ENCODE assay signal across 2 mouse cellular contexts in the genomic region with DNA sequence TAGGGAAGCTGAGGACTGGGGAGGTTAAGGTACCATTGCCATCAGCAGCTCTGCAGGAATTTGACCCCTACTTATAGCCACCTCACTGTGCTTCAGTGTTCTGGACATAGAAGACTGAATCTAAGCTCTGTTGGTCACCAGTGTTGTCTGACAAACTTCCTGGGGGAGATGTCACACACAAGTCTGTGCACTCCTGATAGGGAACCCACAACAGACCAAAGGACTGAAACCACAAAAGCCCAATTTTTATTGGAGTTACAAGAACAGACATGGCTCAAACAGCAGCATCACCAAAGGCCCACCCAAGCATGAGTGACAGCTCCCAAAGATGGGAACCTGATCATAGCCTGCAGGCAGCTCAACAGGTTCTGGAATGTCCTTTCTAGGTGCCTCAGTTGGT.
TF ChIP-seq lines count a peak whose summit lies in the region.

No protein-coding gene starts in this region.

TF ChIP-seq in CH12.LX, 34 proteins besides CTCF, POLR2A, EP300 and RAD21:
- TF ChIP-seq BHLHE40 (IDR thresholded peaks at IDR 0.05; ENCODE audit: low read depth, low read length) (no peak), POLR2AphosphoS2 (IDR thresholded peaks at IDR 0.05; ENCODE audit: low read depth, low read length) (0 out of 2 replicates have a peak, but pooled peaks have one; percentile 1), ELF1 (IDR thresholded peaks at IDR 0.05; ENCODE audit: low read depth, low read length) (no peak)

TF ChIP-seq in MEL, 35 proteins besides CTCF, POLR2A, EP300 and RAD21:
- TF ChIP-seq RCOR1 (IDR thresholded peaks at IDR 0.05; ENCODE audit: low read depth, low read length) (peak; percentile 28), GATA1 (IDR thresholded peaks at IDR 0.05; ENCODE audit: low read depth, low read length) (peak; percentile 66), SIN3A (IDR thresholded peaks at IDR 0.05; ENCODE audit: low read length) (peak; percentile 15; the same call in 1 of the 2 replicates), TAL1 (IDR thresholded peaks at IDR 0.05; ENCODE audit: low read length) (peak; percentile 87), TCF12 (IDR thresholded peaks at IDR 0.05; ENCODE audit: low read depth, low read length) (peak; percentile 68; the same call in 1 of the 2 replicates), JUND (IDR thresholded peaks at IDR 0.05; ENCODE audit: low read depth, low read length) (no peak), ZKSCAN1 (IDR thresholded peaks at IDR 0.05; ENCODE audit: low read depth, low read length) (no peak), MAFK (IDR thresholded peaks at IDR 0.05; ENCODE audit: borderline replicate concordance, low read depth, low read length) (no peak; the same call in 1 of the 2 replicates)
